Mouse (Mus musculus): Measurements from ENCODE around the gene Haus3.

- TF ChIP-seq POLR2A (IDR thresholded peaks at IDR 0.05; ENCODE audit: borderline replicate concordance, control insufficient read depth, low read depth, low read length): no peak
- no peak for TF ChIP-seq CTCF (IDR thresholded peaks at IDR 0.05; ENCODE audit: control insufficient read depth, insufficient read depth, low read length)
Observed at GRCm38 (mm10) chr5:34182486-34182885, 13.2 kb upstream of the Haus3 start.

Data from bone marrow, adult 2 months (tissue).